Mouse (Mus musculus): Measurements from ENCODE around the gene 4930447F04Rik. TPM values are rescaled to one million over a fixed set of nuclear protein-coding genes. Genes with fewer than 3 reads are reported as not detected.

The 4930447F04Rik gene
- polyA plus RNA-seq (2015; fragmentation: Nextera tagmentation; extraction: Ambion mirVana) = not detected in 2 replicates

DNA sequence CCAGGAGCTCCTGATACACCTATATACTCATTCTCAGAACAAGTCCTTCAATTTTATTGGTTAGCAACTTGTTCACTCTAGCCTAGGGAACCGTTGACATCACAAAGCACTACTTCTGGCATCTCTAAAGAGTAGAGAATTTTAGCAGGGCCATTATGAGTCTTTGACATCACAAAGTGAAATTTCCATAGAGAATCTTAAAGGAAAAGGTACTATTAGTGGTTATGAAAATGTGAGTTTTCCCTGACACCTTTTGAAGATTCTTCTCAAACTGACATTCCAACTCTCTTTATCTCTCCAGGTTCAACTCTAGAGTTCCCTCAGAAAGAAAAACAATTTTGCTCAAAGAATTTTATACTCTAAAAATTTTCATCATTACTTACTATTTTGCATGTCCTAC is at the start of gene 4930447F04Rik:
Gene 4930447F04Rik, minus strand, starts transcription at position 101 of the 400 bp plus-strand sequence.
- WGBS = 80% methylated on average over 1 of the region's 1 CpGs
- no peak for ATAC-seq (replicated peaks; ENCODE audit: insufficient number of reproducible peaks, insufficient read depth, low FRiP score, low read depth)
- Histone ChIP-seq H3K9me3 (replicated peaks) (no peaks in the 10 kb centered on the region), H3K4me3 (no peak within 1 kb of the TSS), H3K27ac (no peak within 1 kb of the TSS), H3K36me3 (no peaks in the 10 kb centered on the region), H3K27me3 (no peaks in the 10 kb centered on the region), H3K4me2 (no peak within 1 kb of the TSS), H3K4me1 (replicated peaks) (no peaks in the 10 kb centered on the region), H3K9ac (no peak within 1 kb of the TSS)

All from heart, embryonic 15.5 days (tissue).